Mouse (Mus musculus) hindbrain, embryonic 15.5 days (tissue): ENCODE data around the gene Ifi205. TPM values are rescaled to one million over a fixed set of nuclear protein-coding genes. Genes with fewer than 3 reads are reported as not detected.
"Not testable (repeated sequence)": the region's sequence is repeated elsewhere in the genome, so short reads cannot be mapped to it uniquely, and the experiment has no call there.

ENCODE experiments used
- ATAC-seq: fragments of 200-750 bp; cut with Nextera tagmentation; 2 replicates; pipeline ENCODE4 v1.8.0; 2017; ENCODE audit warnings: low read depth, moderate number of reproducible peaks, moderate TSS enrichment; ENCODE audit not compliant: low FRiP score
- H3K27ac ChIP-seq: fragments of 300-500 bp; sonication (generic); replicated peaks from 2 replicates; pipeline ENCODE4 v1.5.1; 2015; ENCODE audit warnings: mild to moderate bottlenecking, inconsistent platforms
- H3K27me3 ChIP-seq: fragments of 300-500 bp; sonication (generic); 2 replicates; pipeline ENCODE4 v1.6.1; 2015; ENCODE audit warnings: control low read depth, inconsistent platforms
- H3K36me3 ChIP-seq: fragments of 300-500 bp; sonication (generic); 2 replicates; pipeline ENCODE4 v1.6.1; 2015; ENCODE audit warnings: control low read depth, inconsistent platforms
- H3K4me1 ChIP-seq: fragments of 300-500 bp; sonication (generic); replicated peaks from 2 replicates; pipeline ENCODE4 v1.6.1; 2015; ENCODE audit warnings: control low read depth, inconsistent platforms
- H3K4me2 ChIP-seq: fragments of 300-500 bp; sonication (generic); 2 replicates; pipeline ENCODE4 v1.6.1; 2015; ENCODE audit warnings: moderate library complexity, mild to moderate bottlenecking, inconsistent platforms
- H3K4me3 ChIP-seq: fragments of 300-500 bp; sonication (generic); 2 replicates; pipeline ENCODE4 v1.5.1; 2015; ENCODE audit warnings: mild to moderate bottlenecking, inconsistent platforms
- H3K9ac ChIP-seq: fragments of 300-500 bp; sonication (generic); 2 replicates; pipeline ENCODE4 v1.6.1; 2015; ENCODE audit warnings: inconsistent platforms
- H3K9me3 ChIP-seq: fragments of 300-500 bp; sonication (generic); 2 replicates; pipeline ENCODE4 v1.6.1; 2016; ENCODE audit warnings: control low read depth, inconsistent platforms
- WGBS: fragments of 180-500 bp; shearing (Covaris S2); methylation state at CpG from one replicate; pipeline ENCODE4 v1.1.7; 2015; 5-methylcytosine and 5-hydroxymethylcytosine counted together
- polyA plus RNA-seq: library from polyadenylated mRNA; unstranded; fragments of >200 nt; fragmentation: Nextera tagmentation; extraction: Ambion mirVana; gene quantifications from 2 replicates; pipeline ENCODE4 v1.2.1, GENCODE M21; 2015

Ifi205 gene
- polyA plus RNA-seq: 0.71 TPM in 1 of 2 replicates, not detected in the other

GRCm38 (mm10) chr1:174031698-174032097, at the start of gene Ifi205:
TSS of gene Ifi205 (minus strand) at chr1:174031810.
- no peaks in the 10 kb centered on the region for H3K4me1 ChIP-seq
- H3K27ac ChIP-seq: no peak within 1 kb of the TSS
- ATAC-seq: no peak
- no peak within 1 kb of the TSS for H3K4me3 ChIP-seq
- H3K4me2 ChIP-seq: no peak within 1 kb of the TSS
- H3K9ac ChIP-seq: no peak within 1 kb of the TSS
- no peaks in the 10 kb centered on the region for H3K36me3 ChIP-seq
- 52% methylated on average over 1 of the region's 1 CpGs for whole genome bisulfite sequencing
- no peaks in the 10 kb centered on the region for H3K9me3 ChIP-seq
- no peaks in the 10 kb centered on the region for H3K27me3 ChIP-seq

DNA sequence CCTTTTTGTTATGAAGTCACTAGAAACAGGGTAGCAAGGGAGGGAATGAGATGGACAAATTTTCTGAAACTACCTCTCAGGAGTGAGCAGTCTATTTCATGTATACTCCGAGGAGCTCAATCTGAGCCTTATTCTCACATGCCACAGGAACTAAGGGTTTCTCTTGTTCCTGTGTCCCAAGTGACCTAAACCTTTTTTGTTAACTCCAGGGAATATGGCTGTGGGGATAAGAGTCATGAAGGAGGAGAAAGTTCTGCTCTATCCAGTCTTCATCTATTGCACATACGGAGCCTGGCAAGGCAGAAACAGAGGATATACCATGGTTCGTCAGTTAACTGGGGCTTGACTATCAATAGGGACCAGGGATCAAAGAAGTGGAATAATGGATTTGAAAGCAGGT, 34.7 kb upstream of the Ifi205 start, which contains the start of gene Olfr430:
Gene Olfr430 (plus strand): TSS at position 301 of the 400 bp plus-strand sequence.
- 85% methylated on average over 3 of the region's 3 CpGs for WGBS
- ATAC-seq: no peak

GRCm38 (mm10) chr1:174055248-174055647, 23.6 kb upstream of the Ifi205 start:
- Histone ChIP-seq H3K4me3 (no peak overlapping the region), H3K4me1 (no peaks in the 10 kb centered on the region), H3K4me2 (no peak overlapping the region), H3K9ac (no peak overlapping the region), H3K9me3 (no peaks in the 10 kb centered on the region), H3K27ac (no peak overlapping the region), H3K27me3 (no peaks in the 10 kb centered on the region), H3K36me3 (no peaks in the 10 kb centered on the region)
- no peak for ATAC-seq
- WGBS: 84% methylated on average over 2 of the region's 2 CpGs

More for the DNA sequence above, 34.7 kb upstream of the Ifi205 start, which contains the start of gene Olfr430:
- Histone ChIP-seq H3K27me3 (no peaks in the 10 kb centered on the region), H3K4me3 (no peak within 1 kb of the TSS), H3K4me1 (no peaks in the 10 kb centered on the region), H3K9ac (no peak within 1 kb of the TSS), H3K9me3 (no peaks in the 10 kb centered on the region), H3K36me3 (no peaks in the 10 kb centered on the region), H3K27ac (no peak within 1 kb of the TSS), H3K4me2 (no peak within 1 kb of the TSS)

DNA sequence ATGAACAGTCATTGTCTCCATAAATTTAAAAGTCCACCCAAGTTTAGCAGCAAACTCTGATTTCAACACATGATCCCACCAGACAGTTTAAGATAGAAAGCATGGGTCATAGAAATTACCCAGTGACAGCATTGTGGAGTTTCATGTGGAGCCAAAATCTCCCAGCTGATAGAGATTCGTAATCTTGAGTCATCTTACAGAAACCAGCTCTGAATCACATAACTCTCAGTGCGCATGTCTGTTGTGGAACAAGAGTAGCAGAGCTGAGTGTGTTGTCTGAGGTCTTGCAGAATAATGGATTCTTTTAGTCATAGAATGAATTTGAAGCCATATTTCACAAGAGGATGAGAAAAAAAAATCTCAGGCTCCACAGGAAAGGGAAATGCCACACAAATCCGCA, 21.4 kb upstream of the Ifi205 start:
- Histone ChIP-seq H3K9me3 (no peaks in the 10 kb centered on the region), H3K27ac (no peak overlapping the region), H3K4me1 (no peaks in the 10 kb centered on the region), H3K4me3 (no peak overlapping the region), H3K9ac (no peak overlapping the region), H3K36me3 (no peaks in the 10 kb centered on the region), H3K27me3 (no peaks in the 10 kb centered on the region), H3K4me2 (no peak overlapping the region)
- ATAC-seq: no peak
- 89% methylated on average over 3 of the region's 3 CpGs for WGBS

GRCm38 (mm10) chr1:174051931-174052536, 20.4 kb upstream of the Ifi205 start:
- no peak overlapping the region for H3K9ac ChIP-seq
- no peak for ATAC-seq
- H3K36me3 ChIP-seq: no peaks in the 10 kb centered on the region
- no peak overlapping the region for H3K4me2 ChIP-seq
- no peak overlapping the region for H3K27ac ChIP-seq
- no peaks in the 10 kb centered on the region for H3K9me3 ChIP-seq
- no peak overlapping the region for H3K4me3 ChIP-seq
- H3K4me1 ChIP-seq: no peaks in the 10 kb centered on the region
- no peaks in the 10 kb centered on the region for H3K27me3 ChIP-seq
- WGBS: 88% methylated on average over 5 of the region's 5 CpGs

- Histone ChIP-seq H3K36me3 (no peaks in the 10 kb centered on the region), H3K9ac (no peak overlapping the region), H3K9me3 (no peaks in the 10 kb centered on the region), H3K27ac (no peak overlapping the region), H3K4me2 (no peak overlapping the region), H3K4me1 (no peaks in the 10 kb centered on the region), H3K27me3 (no peaks in the 10 kb centered on the region), H3K4me3 (no peak overlapping the region)
- 91% methylated on average over 4 of the region's 4 CpGs for WGBS
- no peak for ATAC-seq
These were observed 19.9 kb upstream of the Ifi205 start for GRCm38 (mm10) chr1:174051515-174051914.

GRCm38 (mm10) chr1:174050532-174050931, 18.9 kb upstream of the Ifi205 start:
- no peaks in the 10 kb centered on the region for H3K36me3 ChIP-seq
- 89% methylated on average over 4 of the region's 4 CpGs for WGBS
- H3K27ac ChIP-seq: no peak overlapping the region
- ATAC-seq: no peak
- H3K27me3 ChIP-seq: no peaks in the 10 kb centered on the region
- H3K4me2 ChIP-seq: no peak overlapping the region
- H3K9me3 ChIP-seq: no peaks in the 10 kb centered on the region
- no peak overlapping the region for H3K9ac ChIP-seq
- H3K4me3 ChIP-seq: no peak overlapping the region
- H3K4me1 ChIP-seq: no peaks in the 10 kb centered on the region

DNA sequence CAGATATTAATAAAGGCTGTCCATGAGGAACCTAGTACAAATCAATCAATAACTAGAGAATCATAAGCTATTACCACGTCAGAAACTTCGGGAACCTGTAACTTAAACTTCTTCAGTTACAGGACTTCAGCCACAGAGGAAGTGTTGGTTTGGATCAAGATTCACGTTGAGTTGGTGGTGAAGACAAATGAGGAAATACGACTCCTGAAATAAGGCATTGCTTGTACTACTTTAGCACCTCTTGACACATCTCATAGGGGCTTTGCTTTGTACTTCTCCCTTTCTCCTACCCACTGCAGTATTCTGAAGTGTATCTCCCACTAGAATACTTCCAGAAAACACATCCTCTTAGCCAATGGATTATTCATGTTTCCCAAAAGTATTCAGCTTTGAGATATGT, 17.7 kb upstream of the Ifi205 start:
- H3K27me3 ChIP-seq, H3K9ac ChIP-seq, H3K4me2 ChIP-seq, ATAC-seq, H3K9me3 ChIP-seq, H3K4me3 ChIP-seq, H3K36me3 ChIP-seq, H3K4me1 ChIP-seq, H3K27ac ChIP-seq: not testable (repeated sequence)
- 86% methylated on average over 4 of the region's 4 CpGs for WGBS

- 75% methylated on average over 2 of the region's 2 CpGs for WGBS
- Histone ChIP-seq H3K4me1 (no peaks in the 10 kb centered on the region), H3K27me3 (no peaks in the 10 kb centered on the region), H3K36me3 (no peaks in the 10 kb centered on the region), H3K9me3 (no peaks in the 10 kb centered on the region), H3K9ac (no peak within 1 kb of the TSS), H3K27ac (no peak within 1 kb of the TSS), H3K4me2 (no peak within 1 kb of the TSS), H3K4me3 (no peak within 1 kb of the TSS)
- no peak for ATAC-seq
These were observed 17.3 kb upstream of the Ifi205 start, which contains the start of gene Olfr432 for GRCm38 (mm10) chr1:174048893-174049292. TSS of gene Olfr432 (plus strand) at chr1:174049205.

GRCm38 (mm10) chr1:174048227-174048626, 16.6 kb upstream of the Ifi205 start:
- 83% methylated on average over 6 of the region's 6 CpGs for WGBS

DNA sequence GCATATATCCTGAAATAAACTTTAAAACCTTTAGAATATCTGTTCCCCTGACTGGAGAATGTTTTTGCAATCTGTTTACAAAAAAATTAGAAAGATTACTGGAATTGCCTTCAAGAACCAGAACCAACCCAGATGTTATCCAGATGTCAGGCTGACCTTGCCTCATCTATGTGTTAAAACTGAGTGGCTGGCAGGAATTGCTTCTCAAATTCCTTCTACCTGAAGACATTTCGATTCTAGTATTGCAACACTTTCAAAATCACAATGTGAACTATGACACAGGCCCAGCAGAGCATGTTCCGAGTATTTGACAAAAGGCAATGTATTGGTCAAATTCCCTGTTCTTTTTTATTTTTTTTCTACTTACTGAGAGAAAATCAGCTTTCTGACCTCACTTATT, 12.8 kb upstream of the Ifi205 start:
- Histone ChIP-seq H3K4me2 (no peak overlapping the region), H3K36me3 (no peaks in the 10 kb centered on the region), H3K27ac (no peak overlapping the region), H3K4me3 (no peak overlapping the region), H3K27me3 (no peaks in the 10 kb centered on the region), H3K4me1 (no peaks in the 10 kb centered on the region), H3K9ac (no peak overlapping the region), H3K9me3 (no peaks in the 10 kb centered on the region)
- no peak for ATAC-seq
- 75% methylated on average over 2 of the region's 2 CpGs for WGBS

More at GRCm38 (mm10) chr1:174048227-174048626, 16.6 kb upstream of the Ifi205 start:
- not testable (repeated sequence) for H3K27ac ChIP-seq, H3K4me3 ChIP-seq, H3K9me3 ChIP-seq, ATAC-seq, H3K4me1 ChIP-seq, H3K36me3 ChIP-seq, H3K27me3 ChIP-seq, H3K4me2 ChIP-seq, H3K9ac ChIP-seq

GRCm38 (mm10) chr1:174042091-174042884, 10.7 kb upstream of the Ifi205 start:
- not testable (repeated sequence) for H3K9me3 ChIP-seq, ATAC-seq, H3K27me3 ChIP-seq, H3K27ac ChIP-seq, H3K4me3 ChIP-seq, H3K36me3 ChIP-seq, H3K4me1 ChIP-seq, H3K9ac ChIP-seq, H3K4me2 ChIP-seq
- 89% methylated on average over 12 of the region's 12 CpGs for WGBS
